Mouse (Mus musculus): ENCODE data around the gene Homer2. TPM values are rescaled to one million over a fixed set of nuclear protein-coding genes. Genes with fewer than 3 reads are reported as not detected.

Homer2 gene
- polyA plus RNA-seq, 1 experiment from 2014 or later, result 12.6 TPM

DNA sequence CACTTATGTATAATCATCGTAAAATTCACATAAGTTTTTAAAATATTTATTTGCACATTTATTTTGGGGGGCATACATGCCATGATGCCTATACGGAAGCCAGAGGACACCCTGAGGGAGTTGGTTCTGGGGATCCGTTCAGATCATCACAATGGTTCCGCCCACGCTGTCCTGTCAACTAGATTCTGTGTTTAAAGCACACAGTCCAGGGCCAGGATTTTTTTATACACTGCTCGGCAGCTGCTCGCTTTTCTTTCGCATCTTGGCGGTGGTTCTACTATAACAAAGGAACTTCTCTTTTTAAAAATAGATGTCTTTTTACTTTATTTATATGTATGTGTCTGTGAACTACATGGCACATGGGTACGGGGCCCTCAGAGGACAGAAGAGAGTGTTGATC is 16.5 kb upstream of the Homer2 start:
- 95% methylated on average over 10 of the region's 10 CpGs for WGBS

GRCm38 (mm10) chr7:81721271-81721670 is 13.9 kb upstream of the Homer2 start:
- 62% methylated on average over 5 of the region's 5 CpGs for WGBS
- Histone ChIP-seq H3K27me3 (ENCODE audit: poor library complexity, severe bottlenecking) (no peaks in the 10 kb centered on the region), H3K36me3 (replicated peaks) (no peaks in the 10 kb centered on the region), H3K9me3 (no peaks in the 10 kb centered on the region), H3K4me1 (peaks cover 7% of the 10 kb centered on the region), H3K4me3 (no peak overlapping the region), H3K27ac (no peak overlapping the region)
- DNase-seq (ENCODE audit: extremely low spot score, low spot score), result no peak

More for the DNA sequence above, 16.5 kb upstream of the Homer2 start:
- Histone ChIP-seq H3K4me1 (peaks cover 7% of the 10 kb centered on the region), H3K4me3 (no peak overlapping the region), H3K36me3 (replicated peaks) (no peaks in the 10 kb centered on the region), H3K9me3 (no peaks in the 10 kb centered on the region), H3K27me3 (ENCODE audit: poor library complexity, severe bottlenecking) (no peaks in the 10 kb centered on the region), H3K27ac (no peak overlapping the region)
- DNase-seq (ENCODE audit: extremely low spot score, low spot score), result no peak

DNA sequence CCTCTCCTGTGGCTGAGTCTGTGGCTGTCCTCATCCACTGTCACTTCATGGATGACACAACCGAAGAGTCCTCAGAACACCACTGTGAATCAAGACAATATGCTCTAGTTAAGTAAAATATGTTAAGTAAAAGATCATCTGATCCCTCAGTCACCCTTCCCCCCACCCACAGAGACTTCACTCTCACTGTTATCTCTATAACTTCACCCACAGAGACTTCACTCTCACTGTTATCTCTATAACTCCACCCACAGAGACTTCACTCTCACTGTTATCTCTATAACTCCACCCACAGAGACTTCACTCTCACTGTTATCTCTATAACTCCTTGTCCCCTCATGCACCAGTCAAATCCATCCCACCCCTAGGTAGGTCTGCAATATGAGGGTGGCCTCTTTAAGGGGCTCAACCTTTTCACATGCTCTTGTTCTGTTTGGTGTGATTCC is 11.9 kb upstream of the Homer2 start:
- Histone ChIP-seq H3K36me3 (replicated peaks) (no peaks in the 10 kb centered on the region), H3K4me1 (peaks cover 7% of the 10 kb centered on the region), H3K4me3 (no peak overlapping the region), H3K9me3 (no peaks in the 10 kb centered on the region), H3K27ac (no peak overlapping the region), H3K27me3 (ENCODE audit: poor library complexity, severe bottlenecking) (no peaks in the 10 kb centered on the region)
- DNase-seq (ENCODE audit: extremely low spot score, low spot score), result no peak
- WGBS, result 88% methylated on average over 1 of the region's 1 CpGs

GRCm38 (mm10) chr7:81718657-81719056 is 11.3 kb upstream of the Homer2 start:
- H3K27ac ChIP-seq, result no peak overlapping the region
- H3K27me3 ChIP-seq (ENCODE audit: poor library complexity, severe bottlenecking), result no peaks in the 10 kb centered on the region
- H3K4me1 ChIP-seq, result peaks cover 7% of the 10 kb centered on the region
- no peak overlapping the region for H3K4me3 ChIP-seq
- H3K9me3 ChIP-seq, result no peaks in the 10 kb centered on the region
- WGBS, result 80% methylated on average over 1 of the region's 1 CpGs
- no peaks in the 10 kb centered on the region for H3K36me3 ChIP-seq (replicated peaks)
- DNase-seq (ENCODE audit: extremely low spot score, low spot score), result no peak

DNA sequence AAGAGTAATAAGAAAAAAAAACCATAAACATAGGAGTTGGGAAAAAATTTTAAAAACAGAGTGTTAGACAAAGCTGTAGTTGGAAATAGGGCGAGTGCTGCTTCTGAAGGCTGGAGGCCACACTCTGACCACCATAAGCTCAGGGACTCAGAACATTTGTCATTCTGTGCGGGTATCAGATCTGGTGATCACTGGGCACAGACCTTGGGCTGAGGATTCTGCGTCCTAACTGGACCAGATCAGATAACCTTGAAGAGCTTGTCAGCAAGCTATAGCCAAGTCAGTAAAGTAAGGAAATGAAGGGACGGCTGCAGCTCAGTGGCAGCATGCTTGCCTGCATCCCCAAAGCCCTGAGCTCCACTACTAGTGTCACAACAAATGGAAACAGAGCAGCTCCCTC is 2.8 kb upstream of the Homer2 start:
- Histone ChIP-seq H3K36me3 (replicated peaks) (no peaks in the 10 kb centered on the region), H3K4me1 (peaks cover 18% of the 10 kb centered on the region), H3K27ac (no peak overlapping the region), H3K4me3 (no peak overlapping the region), H3K9me3 (peaks cover 8% of the 10 kb centered on the region; the same call in 1 of the 2 replicates), H3K27me3 (ENCODE audit: poor library complexity, severe bottlenecking) (peaks cover 45% of the 10 kb centered on the region)
- no peak for DNase-seq (ENCODE audit: extremely low spot score, low spot score)
- WGBS, result 94% methylated on average over 4 of the region's 4 CpGs

- H3K4me1 ChIP-seq, result peaks cover 18% of the 10 kb centered on the region
- H3K27me3 ChIP-seq (ENCODE audit: poor library complexity, severe bottlenecking), result peaks cover 63% of the 10 kb centered on the region
- no peak for DNase-seq (ENCODE audit: extremely low spot score, low spot score)
- no peak overlapping the region for H3K27ac ChIP-seq
- H3K4me3 ChIP-seq, result no peak overlapping the region
- H3K36me3 ChIP-seq (replicated peaks), result no peaks in the 10 kb centered on the region
- peaks cover 8% of the 10 kb centered on the region; the same call in 1 of the 2 replicates for H3K9me3 ChIP-seq
These were observed 838 bp upstream of the Homer2 start for GRCm38 (mm10) chr7:81708165-81708564.

DNA sequence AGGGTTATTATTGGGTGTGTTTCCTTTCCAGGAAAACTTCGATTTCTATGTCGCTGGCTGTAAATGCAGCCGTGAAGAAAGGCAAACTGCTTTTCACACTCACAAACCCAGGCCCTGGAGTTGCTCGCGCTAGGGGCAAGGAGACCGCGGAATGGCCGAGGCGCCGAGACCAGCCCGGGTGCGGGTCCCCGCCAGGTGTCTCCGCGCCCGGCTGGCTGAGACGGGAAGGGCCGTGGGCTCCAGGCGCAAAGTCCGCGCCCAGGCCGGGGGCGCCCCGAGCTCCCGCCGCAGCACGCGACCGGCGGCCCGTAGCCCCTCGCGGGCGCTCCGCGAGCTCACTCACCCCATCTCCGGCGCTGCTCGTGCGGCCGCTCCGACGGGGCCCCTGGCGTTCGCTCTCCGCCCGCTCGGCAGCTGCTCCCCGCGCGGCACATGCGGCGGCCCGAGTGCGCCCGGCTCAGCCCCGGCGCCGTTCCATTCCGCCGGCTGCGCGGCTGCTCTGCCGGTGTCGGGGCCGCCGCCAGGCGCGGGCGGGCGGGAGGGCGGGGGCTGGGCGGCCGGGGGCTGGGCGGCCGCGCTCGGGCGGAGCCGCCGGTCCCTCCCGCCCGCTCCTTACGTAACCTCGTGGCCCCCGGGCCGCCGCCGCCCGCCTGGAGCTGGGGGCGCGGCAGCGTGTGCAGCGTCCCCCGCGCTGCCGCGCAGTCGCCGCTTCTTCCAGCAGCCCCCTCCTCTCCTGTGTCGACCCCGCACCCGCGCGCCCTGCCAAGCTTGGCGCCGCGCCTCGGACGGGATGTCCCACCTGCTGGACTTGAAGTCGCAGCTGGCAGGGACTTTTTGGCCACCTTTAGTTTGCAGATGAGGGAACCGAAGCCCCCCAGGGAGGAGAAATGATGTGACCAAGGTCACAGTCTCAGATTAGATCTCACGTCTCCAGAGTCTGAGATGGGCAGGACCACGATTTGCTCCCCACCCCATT is 623 bp downstream of the Homer2 start:
- peaks cover 63% of the 10 kb centered on the region for H3K27me3 ChIP-seq (ENCODE audit: poor library complexity, severe bottlenecking)
- no peaks in the 10 kb centered on the region for H3K36me3 ChIP-seq (replicated peaks)
- WGBS, result 1% methylated on average over 112 of the region's 114 CpGs
- peak; percentile 53 for DNase-seq (ENCODE audit: extremely low spot score, low spot score)
- peaks cover 18% of the 10 kb centered on the region for H3K4me1 ChIP-seq
- H3K9me3 ChIP-seq, result peaks cover 8% of the 10 kb centered on the region; the same call in 1 of the 2 replicates
- peak overlapping the region; percentile 73 for H3K4me3 ChIP-seq
- H3K27ac ChIP-seq, result peak overlapping the region; percentile 86

DNA sequence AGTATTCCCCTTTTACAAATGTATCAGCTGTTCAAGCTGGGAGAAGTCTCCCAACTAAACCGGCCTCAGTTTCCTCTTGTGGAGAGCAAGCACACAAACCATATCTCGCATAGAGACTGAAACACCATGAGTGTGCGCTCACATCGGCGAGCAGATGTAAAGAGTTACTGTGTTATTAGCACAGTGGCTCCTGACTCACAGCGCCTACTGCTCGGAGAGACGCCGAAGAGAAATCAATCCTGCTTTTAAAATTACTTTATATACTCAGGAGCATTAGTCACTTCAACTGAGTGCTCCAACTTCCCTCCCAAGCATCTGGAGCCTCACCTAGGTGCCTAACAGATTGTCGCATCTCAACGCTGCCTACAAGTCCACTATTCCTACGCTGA is 1.3 kb downstream of the Homer2 start:
- H3K27me3 ChIP-seq (ENCODE audit: poor library complexity, severe bottlenecking), result peaks cover 63% of the 10 kb centered on the region
- peak overlapping the region; percentile 73 for H3K4me3 ChIP-seq
- H3K4me1 ChIP-seq, result peaks cover 18% of the 10 kb centered on the region
- WGBS, result 41% methylated on average over 12 of the region's 12 CpGs
- H3K36me3 ChIP-seq (replicated peaks), result no peaks in the 10 kb centered on the region
- DNase-seq (ENCODE audit: extremely low spot score, low spot score), result no peak
- peak overlapping the region; percentile 86 for H3K27ac ChIP-seq
- H3K9me3 ChIP-seq, result peaks cover 8% of the 10 kb centered on the region; the same call in 1 of the 2 replicates

DNA sequence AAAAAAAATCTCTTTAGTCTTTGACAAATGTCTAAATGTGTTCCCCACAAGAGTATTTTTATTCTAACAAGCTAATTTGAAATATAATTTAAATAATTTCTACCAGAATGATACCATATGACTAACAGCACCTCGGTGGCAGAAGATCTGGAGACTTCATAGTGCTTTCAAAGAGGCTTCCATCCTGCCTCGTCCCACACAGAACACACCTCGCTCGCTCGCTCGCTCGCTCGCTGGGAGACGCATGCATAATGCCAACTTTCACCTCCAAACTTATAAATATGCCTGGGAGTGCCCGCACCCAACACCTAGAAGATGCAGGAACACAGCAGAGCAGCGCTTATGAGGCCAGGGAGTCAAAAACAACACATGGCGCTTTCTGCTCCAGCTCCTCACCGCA is 9.0 kb downstream of the Homer2 start:
- peaks cover 10% of the 10 kb centered on the region; the same call in 1 of the 2 replicates for H3K4me1 ChIP-seq
- 93% methylated on average over 13 of the region's 13 CpGs for WGBS
- peaks cover 2% of the 10 kb centered on the region for H3K27me3 ChIP-seq (ENCODE audit: poor library complexity, severe bottlenecking)
- no peaks in the 10 kb centered on the region for H3K9me3 ChIP-seq
- H3K27ac ChIP-seq, result no peak overlapping the region
- DNase-seq (ENCODE audit: extremely low spot score, low spot score), result no peak
- no peaks in the 10 kb centered on the region for H3K36me3 ChIP-seq (replicated peaks)
- no peak overlapping the region for H3K4me3 ChIP-seq

- H3K4me3 ChIP-seq, result no peak overlapping the region
- H3K4me1 ChIP-seq, result peaks cover 10% of the 10 kb centered on the region; the same call in 1 of the 2 replicates
- WGBS, result 64% methylated on average over 4 of the region's 4 CpGs
- H3K9me3 ChIP-seq, result no peaks in the 10 kb centered on the region
- H3K27me3 ChIP-seq (ENCODE audit: poor library complexity, severe bottlenecking), result no peaks in the 10 kb centered on the region
- DNase-seq (ENCODE audit: extremely low spot score, low spot score), result no peak
- H3K36me3 ChIP-seq (replicated peaks), result no peaks in the 10 kb centered on the region
- H3K27ac ChIP-seq, result no peak overlapping the region
These were observed 9.4 kb downstream of the Homer2 start for GRCm38 (mm10) chr7:81697954-81698353.

- WGBS, result 87% methylated on average over 16 of the region's 16 CpGs
- DNase-seq (ENCODE audit: extremely low spot score, low spot score), result no peak
- Histone ChIP-seq H3K27ac (no peak overlapping the region), H3K4me3 (no peak overlapping the region), H3K27me3 (ENCODE audit: poor library complexity, severe bottlenecking) (no peaks in the 10 kb centered on the region), H3K4me1 (peaks cover 12% of the 10 kb centered on the region; the same call in 1 of the 2 replicates), H3K36me3 (replicated peaks) (no peaks in the 10 kb centered on the region), H3K9me3 (no peaks in the 10 kb centered on the region)
These were observed 11.4 kb downstream of the Homer2 start for GRCm38 (mm10) chr7:81695763-81696533.

DNA sequence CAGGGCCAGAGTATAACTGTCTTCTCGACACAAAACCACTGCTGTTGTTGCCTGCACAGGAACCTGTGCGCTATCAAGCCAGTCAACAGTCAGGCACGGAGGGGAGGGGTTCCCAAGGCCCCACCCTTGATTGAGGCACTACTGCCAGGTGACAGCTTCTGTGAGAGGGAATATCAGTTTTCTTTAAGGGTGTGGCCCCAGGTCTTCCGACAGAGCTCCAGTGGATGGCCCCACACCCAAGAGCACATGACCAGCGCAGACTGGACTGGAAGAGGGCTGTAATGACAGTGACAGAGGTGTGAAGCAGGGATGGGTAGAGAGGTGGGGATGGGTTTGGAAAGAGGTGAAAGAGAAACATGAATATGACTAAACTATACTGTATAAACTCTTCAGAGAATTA is 16.3 kb downstream of the Homer2 start:
- H3K9me3 ChIP-seq, result no peaks in the 10 kb centered on the region
- no peak overlapping the region for H3K27ac ChIP-seq
- no peak for DNase-seq (ENCODE audit: extremely low spot score, low spot score)
- H3K4me1 ChIP-seq, result peaks cover 10% of the 10 kb centered on the region
- no peaks in the 10 kb centered on the region for H3K27me3 ChIP-seq (ENCODE audit: poor library complexity, severe bottlenecking)
- H3K36me3 ChIP-seq (replicated peaks), result no peaks in the 10 kb centered on the region
- WGBS, result 86% methylated on average over 5 of the region's 5 CpGs
- H3K4me3 ChIP-seq, result no peak overlapping the region

Data from forebrain, embryonic 10.5 days (tissue).